Comparison of ENCODE assay signal across 19 mouse cellular contexts in the genomic region with DNA sequence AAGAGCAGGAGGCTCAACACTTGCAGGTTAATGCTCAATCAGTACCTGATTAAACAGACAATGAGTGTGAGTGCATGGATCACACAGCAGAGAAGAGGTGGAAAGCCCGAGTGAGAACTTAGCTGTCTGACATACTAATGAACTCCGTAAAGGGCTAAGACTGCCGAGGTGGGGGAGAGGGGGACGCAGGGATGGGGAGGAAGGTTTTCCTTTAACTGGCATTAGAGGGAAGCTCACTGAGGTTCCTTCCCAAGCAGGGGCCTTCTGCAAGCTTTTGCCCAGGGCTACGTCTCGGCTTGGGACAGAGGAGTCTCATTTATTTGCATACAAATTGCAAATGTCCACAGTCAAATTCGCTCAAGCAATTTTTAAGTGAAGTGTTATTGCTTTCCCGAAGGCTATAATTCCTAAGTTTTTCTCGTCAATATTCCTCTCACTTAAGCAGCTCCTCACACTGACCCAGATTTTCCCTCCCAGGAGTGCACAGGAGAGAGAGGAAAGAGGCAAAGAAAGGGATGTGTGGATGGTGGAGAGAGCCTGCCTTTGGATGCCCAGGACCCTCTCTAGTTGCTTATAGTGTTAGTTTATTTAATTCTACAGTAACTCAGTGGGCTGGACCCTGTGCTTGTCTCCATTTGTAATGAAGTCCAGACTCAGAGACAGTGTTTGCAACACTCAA. TPM values are rescaled to one million over a fixed set of nuclear protein-coding genes. Genes with fewer than 3 reads are reported as not detected.
A peak's percentile ranks its signal among the peaks of the same experiment; 100 is the strongest.
DNase-seq lines count a peak whose midpoint lies in the region; ATAC-seq and TF ChIP-seq lines count a peak whose summit lies in the region.
"Had no signal": no experiment of that assay in that cellular context is flagged by ENCODE, and none has a peak within 500 bp of the region (broad histone marks: within the 10 kb centered on the region; RNA-seq: fewer than 3 reads in every experiment).

No protein-coding gene starts in this region.

- no peak for ATAC-seq in midbrain, embryonic 14.5 days (ENCODE audit: low FRiP score, low TSS enrichment)
- no peak for ATAC-seq in midbrain, embryonic 11.5 days (ENCODE audit: low FRiP score)
- 0 out of 2 replicates have a peak, but pooled peaks have one; percentile 74 for ATAC-seq in midbrain, embryonic 15.5 days (replicated peaks)
- ATAC-seq: forebrain, embryonic 14.5 days had no signal

- TF ChIP-seq CTCF in layer of hippocampus, adult 2 months (conservative IDR thresholded peaks at IDR 0.05): no peak

- H3K4me2 ChIP-seq in midbrain, embryonic 14.5 days (ENCODE audit: low read length): no peak overlapping the region
- H3K4me2 ChIP-seq in midbrain, embryonic 11.5 days: no peak overlapping the region
- no peak overlapping the region for H3K4me2 ChIP-seq in midbrain, embryonic 15.5 days
- H3K4me2 ChIP-seq: embryonic facial prominence, embryonic 15.5 days; heart, embryonic 15.5 days had no signal

- H3K27me3 ChIP-seq in midbrain, embryonic 14.5 days (ENCODE audit: control insufficient read depth, insufficient read depth, low read length): no peaks in the 10 kb centered on the region
- H3K27me3 ChIP-seq in midbrain, embryonic 11.5 days (ENCODE audit: control insufficient read depth, insufficient read depth, low read length): no peaks in the 10 kb centered on the region
- no peaks in the 10 kb centered on the region for H3K27me3 ChIP-seq in midbrain, embryonic 15.5 days (replicated peaks)
- H3K27me3 ChIP-seq: embryonic facial prominence, embryonic 15.5 days; heart, embryonic 15.5 days had no signal

- peak overlapping the region; percentile 44 for H3K27ac ChIP-seq in layer of hippocampus, adult 2 months
- H3K27ac ChIP-seq in midbrain, embryonic 14.5 days (replicated peaks; ENCODE audit: low read depth, low read length): peak overlapping the region; percentile 64
- H3K27ac ChIP-seq in midbrain, embryonic 11.5 days (ENCODE audit: low read depth, low read length): no peak overlapping the region
- peak overlapping the region; percentile 59 for H3K27ac ChIP-seq in midbrain, embryonic 15.5 days
- H3K27ac ChIP-seq: embryonic facial prominence, embryonic 15.5 days; forebrain, embryonic 10.5 days; heart, embryonic 15.5 days had no signal

- H3K4me3 ChIP-seq in layer of hippocampus, adult 2 months: no peak overlapping the region
- H3K4me3 ChIP-seq in midbrain, embryonic 14.5 days (replicated peaks; ENCODE audit: low read depth, low read length): no peak overlapping the region
- no peak overlapping the region for H3K4me3 ChIP-seq in midbrain, embryonic 11.5 days (ENCODE audit: low read depth, low read length)
- no peak overlapping the region for H3K4me3 ChIP-seq in midbrain, embryonic 15.5 days
- H3K4me3 ChIP-seq: embryonic facial prominence, embryonic 15.5 days; erythroblast, embryonic 14.5 days; forebrain, embryonic 10.5 days; heart, embryonic 10.5 days; heart, embryonic 15.5 days had no signal

- no peaks in the 10 kb centered on the region for H3K4me1 ChIP-seq in midbrain, embryonic 14.5 days (ENCODE audit: control insufficient read depth, insufficient read depth, low read length)
- no peaks in the 10 kb centered on the region for H3K4me1 ChIP-seq in midbrain, embryonic 11.5 days (ENCODE audit: control insufficient read depth, insufficient read depth, low read length)
- H3K4me1 ChIP-seq in midbrain, embryonic 15.5 days: peaks cover 3% of the 10 kb centered on the region; the same call in 1 of the 2 replicates
- H3K4me1 ChIP-seq: embryonic facial prominence, embryonic 15.5 days had no signal

- WGBS in midbrain, embryonic 14.5 days: 53% methylated on average over 9 of the region's 9 CpGs
- 75% methylated on average over 9 of the region's 9 CpGs for WGBS in midbrain, embryonic 11.5 days
- 54% methylated on average over 9 of the region's 9 CpGs for WGBS in midbrain, embryonic 15.5 days

- no peaks in the 10 kb centered on the region for H3K9me3 ChIP-seq in midbrain, embryonic 14.5 days (ENCODE audit: control insufficient read depth, low read length)
- no peaks in the 10 kb centered on the region for H3K9me3 ChIP-seq in midbrain, embryonic 11.5 days (ENCODE audit: control insufficient read depth, low read length)
- H3K9me3 ChIP-seq in midbrain, embryonic 15.5 days: no peaks in the 10 kb centered on the region
- H3K9me3 ChIP-seq: embryonic facial prominence, embryonic 15.5 days; forebrain, embryonic 10.5 days; heart, embryonic 10.5 days; heart, embryonic 15.5 days had no signal

- no peak for DNase-seq in layer of hippocampus, adult 2 months (ENCODE audit: low spot score in 2 of 2)
- no peak for DNase-seq in layer of hippocampus, postnatal 10 days (ENCODE audit: low spot score in 2 of 2)
- DNase-seq in midbrain, embryonic 14.5 days: peak; percentile 54
- DNase-seq in midbrain, embryonic 11.5 days (ENCODE audit: low spot score, missing footprints): no peak
- no peak for DNase-seq in spleen, postnatal 4 days (ENCODE audit: low spot score in 2 of 2)
- DNase-seq in gastrocnemius, postnatal 36 days: no peak
- DNase-seq: adrenal gland, adult 2 months; adrenal gland, postnatal 25 days; cerebellum, adult 2 months; cerebellum, postnatal 10 days; heart, adult 18-20 months; heart, postnatal 14 days had no signal

- no peak overlapping the region for H3K9ac ChIP-seq in midbrain, embryonic 14.5 days (replicated peaks; ENCODE audit: low read length)
- no peak overlapping the region for H3K9ac ChIP-seq in midbrain, embryonic 11.5 days (ENCODE audit: low read length)
- H3K9ac ChIP-seq in midbrain, embryonic 15.5 days: no peak overlapping the region
- H3K9ac ChIP-seq: embryonic facial prominence, embryonic 15.5 days; heart, embryonic 15.5 days had no signal

- H3K36me3 ChIP-seq in midbrain, embryonic 14.5 days (ENCODE audit: control insufficient read depth, insufficient read depth, low read length): no peaks in the 10 kb centered on the region
- no peaks in the 10 kb centered on the region for H3K36me3 ChIP-seq in midbrain, embryonic 11.5 days (ENCODE audit: control insufficient read depth, insufficient read depth, low read length)
- H3K36me3 ChIP-seq in midbrain, embryonic 15.5 days (replicated peaks): no peaks in the 10 kb centered on the region
- H3K36me3 ChIP-seq: embryonic facial prominence, embryonic 15.5 days; forebrain, embryonic 10.5 days; heart, embryonic 10.5 days; heart, embryonic 15.5 days had no signal

- intact Hi-C loops in gastrocnemius, postnatal 36 days (cut with DNase I): no loop called here

RNA-seq across cellular contexts. Expression of a gene that starts 31.4 kb away (rescaled TPM):
- 10 to 100 TPM; 37.8 to 37.9 TPM for total RNA-seq in layer of hippocampus, adult 2 months (2021)
- 10 to 100 TPM; 41.9 to 42.6 TPM for total RNA-seq in layer of hippocampus, postnatal 10 days (2021)
- 20.2 and 29.5 TPM in 2 replicates for polyA plus RNA-seq in midbrain, embryonic 14.5 days (2014; fragmentation: Nextera tagmentation; extraction: Ambion mirVana)
- 29.8 and 30.4 TPM in 2 replicates for polyA plus RNA-seq in midbrain, embryonic 11.5 days (2014; fragmentation: Nextera tagmentation; extraction: Ambion mirVana)
- 24.3 and 27.5 TPM in 2 replicates for polyA plus RNA-seq in midbrain, embryonic 15.5 days (2015; fragmentation: Nextera tagmentation; extraction: Ambion mirVana)
- 1 to 10 TPM; 7.0 to 7.8 TPM for total RNA-seq in gastrocnemius, postnatal 36 days (2021)

RNA-seq across cellular contexts. Expression of a gene that starts 31.9 kb away (rescaled TPM):
- total RNA-seq in layer of hippocampus, adult 2 months (2021): 10 to 100 TPM; 34.4 to 44.6 TPM
- 10 to 100 TPM; 74.7 to 76.8 TPM for total RNA-seq in layer of hippocampus, postnatal 10 days (2021)
- 258 and 288 TPM in 2 replicates for polyA plus RNA-seq in midbrain, embryonic 14.5 days (2014; fragmentation: Nextera tagmentation; extraction: Ambion mirVana)
- polyA plus RNA-seq in midbrain, embryonic 11.5 days (2014; fragmentation: Nextera tagmentation; extraction: Ambion mirVana): 361 and 378 TPM in 2 replicates
- polyA plus RNA-seq in midbrain, embryonic 15.5 days (2015; fragmentation: Nextera tagmentation; extraction: Ambion mirVana): 292 and 300 TPM in 2 replicates
- total RNA-seq in gastrocnemius, postnatal 36 days (2021): 10 to 100 TPM; 10.7 to 19.9 TPM

Comparison
In these comparisons a context has a peak if more than half of its experiments do, and no peak if none do; other contexts are left out.
1. RNA of a gene that starts 31.4 kb away (total RNA-seq): 41.9 to 42.6 TPM in layer of hippocampus, postnatal 10 days and 37.8 to 37.9 TPM in layer of hippocampus, adult 2 months; 7.0 to 7.8 TPM in gastrocnemius, postnatal 36 days; every median in the first group is over 4 times any median in the second.